Mouse (Mus musculus) neural tube, embryonic 11.5 days (tissue): ENCODE data around the gene Olfr459. TPM values are rescaled to one million over a fixed set of nuclear protein-coding genes. Genes with fewer than 3 reads are reported as not detected.

Source experiments
- ATAC-seq: fragments of 200-750 bp; cut with Nextera tagmentation; 2 replicates; pipeline ENCODE4 v1.8.0; 2017; ENCODE audit warnings: moderate number of reproducible peaks, mild to moderate bottlenecking, moderate TSS enrichment, moderate library complexity; ENCODE audit not compliant: insufficient read depth, low FRiP score, low TSS enrichment
- DNase-seq: peaks from one replicate; pipeline ENCODE4 v3.0.0-alpha.2; 2015; ENCODE audit warnings: low spot score
- H3K27ac ChIP-seq: fragments of 300-500 bp; sonication (generic); 2 replicates; pipeline ENCODE4 v1.5.1; 2014; ENCODE audit warnings: low read depth, mild to moderate bottlenecking, low read length
- H3K27me3 ChIP-seq: fragments of 300-500 bp; sonication (generic); 2 replicates; pipeline ENCODE4 v1.6.1; 2014; ENCODE audit warnings: mild to moderate bottlenecking, low read length, mixed read lengths; ENCODE audit not compliant: control insufficient read depth, insufficient read depth
- H3K36me3 ChIP-seq: fragments of 300-500 bp; sonication (generic); 2 replicates; pipeline ENCODE4 v1.6.1; 2014; ENCODE audit warnings: mild to moderate bottlenecking, low read length, moderate library complexity, mixed read lengths; ENCODE audit not compliant: control insufficient read depth, insufficient read depth
- H3K4me1 ChIP-seq: fragments of 300-500 bp; sonication (generic); 2 replicates; pipeline ENCODE4 v1.6.1; 2014; ENCODE audit warnings: low read length, mixed read lengths; ENCODE audit not compliant: control insufficient read depth, insufficient read depth
- H3K4me2 ChIP-seq: fragments of 300-500 bp; sonication (generic); 2 replicates; pipeline ENCODE4 v1.6.1; 2014; ENCODE audit warnings: low read depth, mild to moderate bottlenecking, moderate library complexity
- H3K4me3 ChIP-seq: fragments of 300-500 bp; sonication (generic); 2 replicates; pipeline ENCODE4 v1.5.1; 2014; ENCODE audit warnings: low read depth, low read length
- H3K9ac ChIP-seq: fragments of 300-500 bp; sonication (generic); 2 replicates; pipeline ENCODE4 v1.6.1; 2014; ENCODE audit warnings: mild to moderate bottlenecking, low read length
- H3K9me3 ChIP-seq: fragments of 300-500 bp; sonication (generic); 2 replicates; pipeline ENCODE4 v1.6.1; 2016; ENCODE audit warnings: low read length; ENCODE audit not compliant: control insufficient read depth
- WGBS: fragments of 180-500 bp; shearing (Covaris S2); extraction: QIAGEN DNeasy Blood & Tissue Kit; methylation state at CpG from one replicate; pipeline ENCODE4 v1.1.7; 2014; 5-methylcytosine and 5-hydroxymethylcytosine counted together
- polyA plus RNA-seq: library from polyadenylated mRNA; unstranded; fragments of >200 nt; fragmentation: Nextera tagmentation; extraction: Ambion mirVana; gene quantifications from 2 replicates; pipeline ENCODE4 v1.2.1, GENCODE M21; 2014

Olfr459 gene
- polyA plus RNA-seq, 1 experiment from 2014 or later: not detected

GRCm38 (mm10) chr6:41758421-41758820 lies 16.6 kb downstream of the Olfr459 start:
- H3K27ac ChIP-seq: no peak overlapping the region
- no peak for DNase-seq
- no peaks in the 10 kb centered on the region for H3K4me1 ChIP-seq
- 93% methylated on average over 1 of the region's 1 CpGs for WGBS
- H3K4me2 ChIP-seq: no peak overlapping the region
- no peak overlapping the region for H3K4me3 ChIP-seq
- no peaks in the 10 kb centered on the region for H3K27me3 ChIP-seq
- H3K9ac ChIP-seq: no peak overlapping the region
- H3K36me3 ChIP-seq: no peaks in the 10 kb centered on the region
- H3K9me3 ChIP-seq: no peaks in the 10 kb centered on the region
- no peak for ATAC-seq

- Histone ChIP-seq H3K27ac (no peak overlapping the region), H3K4me3 (no peak overlapping the region), H3K9me3 (no peaks in the 10 kb centered on the region), H3K27me3 (no peaks in the 10 kb centered on the region), H3K36me3 (no peaks in the 10 kb centered on the region), H3K4me2 (no peak overlapping the region), H3K4me1 (no peaks in the 10 kb centered on the region), H3K9ac (no peak overlapping the region)
- no peak for DNase-seq
- no peak for ATAC-seq
- WGBS: 85% methylated on average over 3 of the region's 3 CpGs
These were observed 17.8 kb downstream of the Olfr459 start for GRCm38 (mm10) chr6:41757199-41757598.

DNA sequence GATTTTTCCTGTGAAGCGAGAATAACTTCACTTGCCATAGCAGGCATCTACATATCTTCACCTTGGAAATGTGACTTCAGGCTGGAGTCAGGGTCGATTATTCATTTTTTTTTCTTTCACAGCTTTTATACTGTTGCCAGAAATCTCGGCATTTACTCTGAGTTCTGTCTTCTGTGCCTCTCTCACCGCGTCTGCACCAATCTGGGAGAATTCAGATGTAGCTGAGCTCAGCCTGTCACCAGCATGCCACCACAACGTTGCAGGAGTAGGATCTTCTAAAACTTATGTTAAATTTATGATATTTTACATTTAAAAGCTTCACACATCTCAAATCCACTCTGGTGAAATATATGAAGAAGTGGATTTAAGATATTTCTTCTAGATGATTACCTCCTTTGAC lies 20.4 kb downstream of the Olfr459 start:
- Histone ChIP-seq H3K36me3 (no peaks in the 10 kb centered on the region), H3K27ac (no peak overlapping the region), H3K9ac (no peak overlapping the region), H3K9me3 (no peaks in the 10 kb centered on the region), H3K4me2 (no peak overlapping the region), H3K27me3 (no peaks in the 10 kb centered on the region), H3K4me3 (no peak overlapping the region), H3K4me1 (no peaks in the 10 kb centered on the region)
- no peak for DNase-seq
- ATAC-seq: no peak
- 79% methylated on average over 6 of the region's 6 CpGs for WGBS

DNA sequence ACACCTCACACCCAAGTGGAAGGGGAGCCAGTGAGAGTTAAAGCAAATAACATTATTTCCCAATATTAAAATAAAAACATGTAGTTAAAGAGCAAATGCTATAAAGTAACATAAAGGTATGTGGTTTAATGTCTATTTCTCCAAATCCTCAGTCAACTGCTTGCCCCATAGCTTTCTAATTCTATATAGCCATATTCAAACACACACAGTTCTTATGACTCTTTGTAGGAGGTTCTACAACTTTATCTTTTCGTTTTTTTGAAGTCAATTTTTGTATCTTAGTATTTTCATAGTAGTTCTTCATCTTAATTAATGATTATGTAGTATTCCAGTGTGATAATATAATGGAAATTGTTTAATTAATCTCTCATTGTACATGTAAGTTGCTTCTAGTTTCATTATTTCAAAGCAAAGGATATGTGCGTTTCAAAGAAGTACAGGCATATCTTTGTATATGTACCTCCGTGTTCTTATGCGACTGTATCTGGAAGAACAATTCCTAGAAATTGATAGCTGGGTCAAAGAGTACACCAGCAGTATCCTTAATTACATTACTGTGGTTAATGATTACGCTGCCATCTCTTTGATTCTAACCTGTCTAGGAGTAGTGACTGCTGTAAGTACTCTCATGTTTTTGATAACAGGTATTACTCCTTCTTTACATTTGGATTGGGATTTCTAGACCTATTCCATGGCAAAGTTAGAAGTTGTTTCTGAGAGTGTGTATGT lies 30.1 kb downstream of the Olfr459 start:
- 78% methylated on average over 5 of the region's 5 CpGs for WGBS
- ATAC-seq (no peak), DNase-seq (no peak)
- no peak overlapping the region for H3K9ac ChIP-seq
- no peaks in the 10 kb centered on the region for H3K36me3 ChIP-seq
- no peak overlapping the region for H3K4me2 ChIP-seq
- no peaks in the 10 kb centered on the region for H3K9me3 ChIP-seq
- no peak overlapping the region for H3K4me3 ChIP-seq
- H3K4me1 ChIP-seq: no peaks in the 10 kb centered on the region
- H3K27ac ChIP-seq: no peak overlapping the region
- H3K27me3 ChIP-seq: no peaks in the 10 kb centered on the region

DNA sequence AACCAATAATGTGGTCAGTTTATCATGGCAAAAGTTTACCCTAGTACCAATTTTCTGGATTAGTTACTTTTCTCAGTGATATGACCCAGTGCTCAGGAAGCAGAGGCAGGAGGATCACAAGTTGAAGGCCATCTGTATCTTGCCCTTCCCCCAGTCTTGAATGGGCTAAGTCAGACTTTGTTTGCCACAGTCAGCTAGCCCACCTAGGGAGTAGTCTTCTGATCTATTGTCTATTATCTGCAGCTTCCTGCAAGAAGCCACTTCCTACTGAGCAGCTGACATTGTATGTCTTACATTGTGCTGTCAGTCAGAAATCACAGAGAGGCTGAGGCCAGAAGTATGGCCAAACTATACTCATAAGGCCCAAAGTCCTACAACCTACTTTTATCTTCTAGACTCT lies 33.9 kb downstream of the Olfr459 start:
- no peaks in the 10 kb centered on the region for H3K36me3 ChIP-seq
- no peaks in the 10 kb centered on the region for H3K9me3 ChIP-seq
- no peak overlapping the region for H3K9ac ChIP-seq
- H3K4me2 ChIP-seq: no peak overlapping the region
- H3K27ac ChIP-seq: no peak overlapping the region
- ATAC-seq: no peak
- no peaks in the 10 kb centered on the region for H3K27me3 ChIP-seq
- no peak overlapping the region for H3K4me3 ChIP-seq
- H3K4me1 ChIP-seq: no peaks in the 10 kb centered on the region
- no peak for DNase-seq

DNA sequence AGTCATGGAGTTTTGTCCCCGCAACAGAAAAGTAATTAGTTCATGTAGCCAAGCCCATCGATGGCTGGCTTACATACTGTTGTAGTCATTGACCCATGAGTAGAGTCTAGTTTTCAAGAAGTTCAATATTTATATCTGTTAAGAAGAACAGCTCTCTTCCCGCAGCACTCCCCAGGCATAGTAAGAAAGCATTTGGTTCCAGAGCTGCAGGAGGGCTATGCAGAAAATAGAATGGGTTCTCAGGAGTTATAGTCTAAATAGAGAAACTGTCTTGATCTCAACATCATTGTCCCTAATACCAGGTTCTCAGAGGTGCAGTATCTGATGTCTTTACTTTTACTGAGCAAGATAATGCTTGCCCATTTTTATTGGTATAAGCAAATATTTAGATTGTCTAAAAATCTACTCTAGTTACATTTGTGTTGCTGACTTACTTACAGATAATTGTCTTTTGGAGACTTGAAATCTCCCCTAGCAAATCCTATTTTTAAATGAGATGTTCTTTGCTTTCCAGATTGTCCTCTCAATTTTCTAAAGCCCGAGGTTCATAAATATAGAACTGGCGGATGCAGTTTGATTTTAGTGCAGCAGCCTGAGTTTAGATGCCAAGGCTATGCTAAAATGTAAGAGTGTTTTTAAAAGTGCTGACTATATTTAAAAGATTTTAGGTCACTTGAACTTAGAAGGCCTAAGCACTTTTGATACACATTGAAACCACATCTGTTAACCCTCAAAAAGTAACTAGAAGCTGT lies 40.1 kb downstream of the Olfr459 start:
- H3K9me3 ChIP-seq: no peaks in the 10 kb centered on the region
- H3K4me1 ChIP-seq: no peaks in the 10 kb centered on the region
- no peak for DNase-seq
- WGBS: 91% methylated on average over 5 of the region's 5 CpGs
- H3K27ac ChIP-seq: no peak overlapping the region
- H3K27me3 ChIP-seq: no peaks in the 10 kb centered on the region
- ATAC-seq: no peak
- H3K36me3 ChIP-seq: no peaks in the 10 kb centered on the region
- H3K4me3 ChIP-seq: no peak overlapping the region
- no peak overlapping the region for H3K9ac ChIP-seq
- H3K4me2 ChIP-seq: no peak overlapping the region

- Histone ChIP-seq H3K36me3 (no peaks in the 10 kb centered on the region), H3K4me3 (no peak overlapping the region), H3K27me3 (no peaks in the 10 kb centered on the region), H3K4me1 (no peaks in the 10 kb centered on the region), H3K9ac (no peak overlapping the region), H3K27ac (no peak overlapping the region), H3K4me2 (no peak overlapping the region), H3K9me3 (no peaks in the 10 kb centered on the region)
- DNase-seq (no peak), ATAC-seq (no peak)
- 90% methylated on average over 1 of the region's 1 CpGs for WGBS
These were observed 46.9 kb downstream of the Olfr459 start for GRCm38 (mm10) chr6:41727989-41728609.

DNA sequence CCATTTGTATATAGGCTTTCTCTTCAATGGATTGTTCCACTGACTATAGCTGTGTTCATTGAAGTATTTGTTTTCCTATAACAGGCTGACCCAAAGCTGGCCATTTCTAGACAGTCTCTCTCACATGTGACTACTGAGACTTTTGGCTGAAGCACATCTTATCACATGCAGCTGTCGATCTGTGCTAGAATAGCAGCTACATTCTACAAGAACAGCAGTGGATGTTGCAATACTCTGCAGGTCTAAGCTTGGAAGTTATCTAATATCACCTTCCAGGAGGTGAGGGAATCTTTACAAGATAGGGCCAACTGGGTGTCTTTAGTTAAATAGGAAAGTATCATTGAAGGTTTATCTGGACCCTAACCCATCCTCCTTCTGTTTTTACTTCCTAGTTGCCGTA lies 53.5 kb downstream of the Olfr459 start:
- Histone ChIP-seq H3K27ac (no peak overlapping the region), H3K4me2 (no peak overlapping the region), H3K9me3 (no peaks in the 10 kb centered on the region), H3K36me3 (no peaks in the 10 kb centered on the region), H3K9ac (no peak overlapping the region), H3K4me3 (no peak overlapping the region), H3K4me1 (no peaks in the 10 kb centered on the region), H3K27me3 (no peaks in the 10 kb centered on the region)
- 91% methylated on average over 2 of the region's 2 CpGs for WGBS
- DNase-seq (no peak), ATAC-seq (no peak)
